Mouse (Mus musculus): ENCODE data around the gene Arsg.
"Not testable (repeated sequence)": the region's sequence is repeated elsewhere in the genome, so short reads cannot be mapped to it uniquely, and the experiment has no call there.

Arsg gene

DNA sequence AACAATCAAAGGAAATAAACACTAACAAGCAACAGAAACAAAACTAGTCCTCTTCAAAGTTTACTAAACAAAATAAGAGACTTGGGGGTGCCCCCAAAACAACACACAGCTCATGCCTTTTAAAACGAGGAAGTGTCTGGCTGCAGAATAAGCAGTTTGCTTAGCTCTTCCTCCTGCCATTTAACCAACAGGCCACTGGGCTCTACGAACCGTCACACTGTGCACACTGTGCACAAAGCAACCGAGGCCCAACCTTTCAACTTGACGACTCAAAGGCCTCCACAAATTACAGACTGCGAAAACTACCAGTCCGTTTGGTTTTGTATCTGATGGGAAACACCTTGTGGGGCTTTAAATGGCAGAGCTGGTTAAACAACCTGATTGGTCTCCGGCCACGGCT is 3.0 kb upstream of the Arsg start:
- DNase-seq (ENCODE audit: low read depth) = peak; percentile 70

GRCm38 (mm10) chr11:109470921-109471861 is 2.0 kb upstream of the Arsg start:
- DNase-seq (ENCODE audit: low read depth) = peak; percentile 78

DNA sequence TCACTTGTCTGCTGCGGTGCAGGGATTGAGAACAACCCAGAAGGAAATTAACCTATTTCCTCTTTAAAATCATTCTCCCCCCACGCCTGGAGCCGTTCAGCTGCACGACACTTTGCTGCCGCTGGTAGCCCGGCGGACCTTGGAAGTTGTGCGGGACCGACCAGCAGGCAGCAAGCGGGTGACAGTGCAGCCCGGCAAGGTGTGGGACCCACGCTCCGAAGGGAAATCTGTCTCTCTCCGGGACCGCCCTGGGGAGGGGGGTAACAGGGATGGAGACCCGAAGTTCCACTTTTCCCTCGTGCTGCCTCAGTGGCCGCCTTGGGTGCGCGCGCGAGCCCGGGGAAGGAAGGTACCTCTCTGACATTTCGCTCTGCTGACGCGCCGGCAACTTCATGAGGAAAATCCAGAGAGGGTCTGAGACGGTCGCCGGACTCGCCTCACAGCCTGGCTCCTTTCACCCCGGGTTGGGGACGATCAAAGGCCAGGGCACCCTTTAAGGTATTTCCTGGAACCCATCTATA is 943 bp upstream of the Arsg start:
- peak; percentile 71 for DNase-seq (ENCODE audit: low read depth)

- DNase-seq (ENCODE audit: low read depth) = no peak
These were observed 378 bp upstream of the Arsg start for GRCm38 (mm10) chr11:109472821-109473170.

DNA sequence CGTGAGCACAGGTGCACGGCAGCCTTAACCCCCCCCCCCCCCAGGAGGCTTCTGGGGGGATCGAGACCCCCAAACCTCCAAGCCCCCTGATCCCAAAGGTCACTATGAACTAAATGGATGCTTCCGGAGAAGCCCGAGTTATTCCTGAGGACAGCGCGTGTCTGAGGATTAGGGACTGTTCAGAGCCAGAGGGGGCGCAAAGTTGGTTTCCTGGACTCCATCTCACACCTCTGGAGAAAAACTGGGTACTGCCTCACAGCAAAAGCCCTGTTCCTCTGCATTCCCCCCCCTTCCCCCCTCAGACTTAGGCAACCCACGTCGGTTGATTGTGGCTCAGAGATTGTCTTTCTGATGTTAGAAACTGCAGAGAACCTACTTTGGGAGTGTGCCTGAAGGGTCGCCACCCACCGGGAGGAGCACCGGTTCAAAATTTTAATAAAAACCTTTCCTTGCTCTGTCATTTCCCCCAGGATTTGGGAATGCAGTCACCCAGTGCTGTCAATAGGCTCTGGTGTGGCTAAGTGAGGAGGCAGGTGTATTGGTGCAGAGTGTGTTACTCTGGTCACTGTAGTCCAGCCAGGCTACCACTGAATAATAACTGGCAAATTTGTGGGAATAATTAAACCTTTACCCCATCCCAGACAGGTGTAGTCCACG is 1.0 kb downstream of the Arsg start:
- DNase-seq (ENCODE audit: low read depth) = no peak

DNA sequence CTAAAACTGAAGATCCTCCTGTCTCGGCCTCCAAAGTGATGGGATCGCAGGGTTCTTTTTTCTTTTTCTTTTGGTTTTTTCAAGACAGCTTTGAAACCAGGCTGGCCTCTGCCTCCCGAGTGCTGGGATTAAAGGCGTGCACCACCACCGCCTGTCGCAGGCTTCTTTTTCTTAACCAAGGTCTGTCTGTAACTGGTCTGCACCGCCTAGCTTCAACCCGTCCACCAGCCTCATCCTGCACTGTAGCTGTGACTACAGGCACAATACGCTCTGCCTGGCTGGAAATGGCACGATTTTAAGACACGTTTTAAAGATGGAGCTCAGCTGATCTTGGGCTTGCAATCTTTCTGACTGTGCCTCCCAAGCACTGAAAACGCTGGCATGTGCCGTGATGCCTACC is 1.7 kb downstream of the Arsg start:
- DNase-seq (ENCODE audit: low read depth) = no peak

- DNase-seq (ENCODE audit: low read depth) = no peak
These were observed 2.5 kb downstream of the Arsg start for GRCm38 (mm10) chr11:109475717-109476116.

- no peak for DNase-seq (ENCODE audit: low read depth)
These were observed 3.1 kb downstream of the Arsg start for GRCm38 (mm10) chr11:109476241-109476640.

GRCm38 (mm10) chr11:109476653-109477052 is 3.5 kb downstream of the Arsg start:
- no peak for DNase-seq (ENCODE audit: low read depth)

GRCm38 (mm10) chr11:109477606-109478380 is 4.6 kb downstream of the Arsg start:
- DNase-seq (ENCODE audit: low read depth) = no peak

DNA sequence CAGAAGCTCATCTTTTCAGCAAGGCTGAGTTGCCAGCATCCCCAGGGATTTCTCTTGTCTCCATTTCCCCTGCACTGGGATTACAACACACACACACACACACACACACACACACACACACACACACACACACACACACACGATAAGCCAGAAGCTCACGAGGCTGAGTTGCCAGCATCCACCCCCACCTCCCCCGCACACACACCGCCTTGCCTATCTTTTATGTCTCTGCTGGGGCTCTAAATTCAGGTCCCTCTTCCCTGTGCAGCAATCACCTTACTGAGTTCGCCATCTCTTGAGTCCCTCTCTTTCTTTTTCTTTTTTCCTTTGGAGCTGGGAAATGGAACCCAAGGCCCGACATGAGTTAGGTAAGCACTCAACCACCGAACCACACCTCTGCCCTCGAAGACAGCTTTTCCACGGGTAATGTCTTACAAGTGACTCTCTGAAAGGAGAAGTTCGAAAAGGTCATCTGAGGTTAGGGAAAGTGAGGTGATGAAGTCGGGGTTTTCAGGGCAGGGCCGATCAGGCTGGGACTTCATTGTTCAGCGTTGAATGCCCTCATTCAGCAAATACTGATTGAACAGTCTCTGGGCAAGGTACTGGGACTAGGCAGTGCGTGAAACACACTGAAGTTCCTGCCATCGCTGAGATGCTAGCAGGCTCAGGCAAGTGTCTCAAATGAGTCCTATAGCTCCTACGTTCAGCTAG is 6.6 kb downstream of the Arsg start:
- peak; percentile 40 for DNase-seq (ENCODE audit: low read depth)

- DNase-seq (ENCODE audit: low read depth) = no peak
These were observed 7.3 kb downstream of the Arsg start for GRCm38 (mm10) chr11:109480440-109480839.

DNA sequence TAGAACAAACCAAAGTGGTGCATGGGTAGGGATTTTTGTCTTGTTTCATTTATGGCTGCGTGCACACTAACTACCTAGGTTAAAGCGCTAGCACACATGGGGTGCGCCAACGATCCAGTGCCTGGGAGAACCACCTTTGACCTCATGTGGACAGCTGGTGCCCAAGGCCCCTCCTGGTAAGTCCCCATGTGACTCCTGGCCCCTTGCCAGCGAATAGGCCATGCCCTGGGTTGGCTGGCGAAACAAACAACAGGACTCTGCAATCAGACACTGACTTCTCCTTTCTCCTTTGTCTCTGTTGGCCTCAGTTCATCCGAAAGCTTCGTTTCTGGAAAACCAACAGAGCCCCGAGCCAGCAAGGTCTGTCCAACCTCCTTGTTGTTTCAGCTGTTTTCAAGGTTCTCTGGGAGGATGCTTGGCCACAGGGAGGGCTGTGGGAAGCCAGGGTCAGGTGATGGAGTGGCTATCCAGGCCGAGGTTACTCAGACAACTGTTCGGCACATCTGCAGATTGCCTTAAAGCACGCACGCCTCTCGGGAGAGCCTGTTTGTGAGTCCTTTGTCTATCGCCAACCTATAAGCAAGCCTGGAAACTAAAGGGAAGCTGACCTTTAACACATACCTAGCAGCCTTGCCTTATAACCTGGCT is 12.3 kb downstream of the Arsg start:
- DNase-seq (ENCODE audit: low read depth) = no peak

GRCm38 (mm10) chr11:109487111-109487510 is 13.9 kb downstream of the Arsg start:
- no peak for DNase-seq (ENCODE audit: low read depth)

DNA sequence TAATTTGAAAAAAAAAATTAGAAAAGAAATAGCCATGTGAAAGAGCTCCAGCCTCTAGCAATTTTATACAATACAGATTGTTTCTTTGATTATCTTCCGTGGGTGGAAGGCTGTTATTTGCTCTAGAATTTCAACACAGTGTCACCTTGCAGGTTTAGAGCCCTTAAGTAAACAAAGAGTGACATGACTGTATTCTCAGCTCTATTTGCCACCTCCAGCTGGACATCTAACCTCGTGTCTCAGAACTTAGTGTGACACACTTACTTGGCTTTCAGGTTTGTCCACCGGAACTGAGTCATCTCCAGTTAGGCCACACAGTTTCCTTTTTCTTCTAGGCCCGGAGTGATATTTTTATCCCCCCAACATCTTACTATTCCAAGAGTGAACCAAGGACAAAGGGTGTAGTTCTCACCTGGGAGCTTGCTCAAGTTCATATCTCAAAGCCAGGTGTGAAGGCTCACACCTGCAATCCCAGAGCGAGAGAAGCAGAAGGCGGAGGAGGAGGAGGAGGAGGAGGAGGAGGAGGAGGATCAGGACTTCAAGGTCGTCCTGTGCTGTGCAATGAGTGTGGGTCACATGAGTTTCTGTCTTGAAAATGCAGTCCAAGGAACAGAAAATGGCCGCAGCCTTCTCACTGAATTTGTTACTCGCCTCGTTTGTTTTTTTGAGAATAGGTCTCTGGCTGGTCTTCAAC is 15.0 kb downstream of the Arsg start:
- DNase-seq (ENCODE audit: low read depth) = no peak

- no peak for DNase-seq (ENCODE audit: low read depth)
These were observed 16.6 kb downstream of the Arsg start for GRCm38 (mm10) chr11:109489763-109490162.

DNA sequence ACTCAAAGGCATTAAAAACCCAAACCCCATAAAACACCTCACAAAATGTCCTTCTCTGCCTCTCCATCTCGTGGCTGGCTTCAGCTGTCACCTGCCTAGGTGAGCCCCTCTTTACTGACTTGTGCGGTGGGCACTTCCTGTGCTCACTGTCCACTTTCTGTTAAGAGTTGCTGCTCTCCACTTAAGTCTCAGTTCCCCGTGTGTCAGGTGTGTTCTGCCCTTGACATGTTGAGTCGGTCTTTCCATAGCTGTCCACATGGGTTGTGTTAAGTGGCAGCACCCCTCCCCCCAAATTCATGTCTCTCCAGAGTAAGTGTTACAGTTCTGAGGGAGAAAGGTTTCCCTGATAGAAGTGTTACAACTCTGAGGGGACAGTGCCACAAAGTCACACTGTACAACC is 18.7 kb downstream of the Arsg start:
- no peak for DNase-seq (ENCODE audit: low read depth)

DNA sequence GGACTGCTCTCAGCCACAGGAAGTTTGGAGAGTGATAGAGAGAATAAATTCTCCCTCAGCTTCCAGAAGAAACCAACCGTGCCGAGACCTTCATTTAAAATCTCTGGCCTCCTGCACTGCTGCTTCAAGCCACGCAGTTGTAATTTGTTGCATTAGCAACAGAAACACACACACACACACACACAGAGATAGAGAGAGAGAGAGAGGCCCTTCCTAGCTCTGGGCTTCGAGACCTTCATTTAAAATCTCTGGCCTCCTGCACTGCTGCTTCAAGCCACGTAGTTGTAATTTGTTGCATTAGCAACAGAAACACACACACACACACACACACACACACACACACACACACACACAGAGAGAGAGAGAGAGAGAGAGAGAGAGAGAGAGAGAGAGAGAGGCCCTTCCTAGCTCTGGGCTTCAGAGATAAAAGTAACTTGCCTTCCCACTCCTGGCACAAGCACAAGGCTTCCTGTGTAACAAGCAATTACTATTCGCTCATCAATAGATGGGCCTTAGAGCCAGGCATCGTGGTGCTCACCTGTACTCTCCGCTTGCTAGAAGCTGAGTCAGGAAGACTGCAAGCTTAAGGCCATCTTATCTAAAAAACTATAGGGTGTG is 19.8 kb downstream of the Arsg start:
- not testable (repeated sequence) for DNase-seq (ENCODE audit: low read depth)

- peak; percentile 72 for DNase-seq (ENCODE audit: low read depth)
These were observed 22.0 kb downstream of the Arsg start for GRCm38 (mm10) chr11:109494890-109495770.

All from induced T-regulatory cell, adult 2 months (primary cell).